Mouse (Mus musculus): ENCODE measurements around the gene Mc1r. TPM values are rescaled to one million over a fixed set of nuclear protein-coding genes. Genes with fewer than 3 reads are reported as not detected.
"Not testable (repeated sequence)": the region's sequence is repeated elsewhere in the genome, so short reads cannot be mapped to it uniquely, and the experiment has no call there.

The Mc1r gene
- polyA plus RNA-seq, 1 experiment = not detected

- 59% methylated on average over 8 of the region's 8 CpGs for WGBS
- no peaks in the 10 kb centered on the region for H3K4me1 ChIP-seq (ENCODE audit: control insufficient read depth, insufficient read depth, low read length)
- no peak overlapping the region for H3K4me3 ChIP-seq (replicated peaks; ENCODE audit: extremely low read depth, low read depth, low read length)
- no peak for DNase-seq
- TF ChIP-seq POLR2A (IDR thresholded peaks at IDR 0.05; ENCODE audit: borderline replicate concordance, extremely low read depth, low read depth, low read length) (no peak), CTCF (IDR thresholded peaks at IDR 0.05; ENCODE audit: insufficient read depth, low read length) (no peak)
These were observed 3.2 kb downstream of the Mc1r start for GRCm38 (mm10) chr8:123410049-123410587.

- no peak for DNase-seq
- 10% methylated on average over 11 of the region's 11 CpGs for WGBS
- no peak overlapping the region for H3K4me3 ChIP-seq (replicated peaks; ENCODE audit: extremely low read depth, low read depth, low read length)
- no peaks in the 10 kb centered on the region for H3K4me1 ChIP-seq (ENCODE audit: control insufficient read depth, insufficient read depth, low read length)
- TF ChIP-seq CTCF (IDR thresholded peaks at IDR 0.05; ENCODE audit: insufficient read depth, low read length) (no peak), POLR2A (IDR thresholded peaks at IDR 0.05; ENCODE audit: borderline replicate concordance, extremely low read depth, low read depth, low read length) (no peak)
These were observed 3.9 kb downstream of the Mc1r start for GRCm38 (mm10) chr8:123410788-123411187.

GRCm38 (mm10) chr8:123411246-123411645 is 4.3 kb downstream of the Mc1r start, which contains the start of gene Tubb3:
Tubb3 (plus strand) TSS chr8:123411424.
- no peak for DNase-seq
- TF ChIP-seq POLR2A (IDR thresholded peaks at IDR 0.05; ENCODE audit: borderline replicate concordance, extremely low read depth, low read depth, low read length) (no peak), CTCF (IDR thresholded peaks at IDR 0.05; ENCODE audit: insufficient read depth, low read length) (no peak)
- no peak within 1 kb of the TSS for H3K4me3 ChIP-seq (replicated peaks; ENCODE audit: extremely low read depth, low read depth, low read length)
- WGBS = under 1% methylated on average over 29 of the region's 29 CpGs
- H3K4me1 ChIP-seq (ENCODE audit: control insufficient read depth, insufficient read depth, low read length) = no peaks in the 10 kb centered on the region

- H3K4me1 ChIP-seq (ENCODE audit: control insufficient read depth, insufficient read depth, low read length) = no peaks in the 10 kb centered on the region
- 13% methylated on average over 16 of the region's 16 CpGs for WGBS
- H3K4me3 ChIP-seq (replicated peaks; ENCODE audit: extremely low read depth, low read depth, low read length) = no peak overlapping the region
- DNase-seq = no peak
- TF ChIP-seq CTCF (IDR thresholded peaks at IDR 0.05; ENCODE audit: insufficient read depth, low read length) = no peak
- no peak for TF ChIP-seq POLR2A (IDR thresholded peaks at IDR 0.05; ENCODE audit: borderline replicate concordance, extremely low read depth, low read depth, low read length)
These were observed 4.9 kb downstream of the Mc1r start for GRCm38 (mm10) chr8:123411781-123412327.

- DNase-seq = no peak
- no peak for TF ChIP-seq POLR2A (IDR thresholded peaks at IDR 0.05; ENCODE audit: borderline replicate concordance, extremely low read depth, low read depth, low read length)
- TF ChIP-seq CTCF (IDR thresholded peaks at IDR 0.05; ENCODE audit: insufficient read depth, low read length) = no peak
- H3K4me3 ChIP-seq (replicated peaks; ENCODE audit: extremely low read depth, low read depth, low read length) = no peak overlapping the region
- H3K4me1 ChIP-seq (ENCODE audit: control insufficient read depth, insufficient read depth, low read length) = no peaks in the 10 kb centered on the region
- 5% methylated on average over 12 of the region's 12 CpGs for WGBS
These were observed 5.8 kb downstream of the Mc1r start for GRCm38 (mm10) chr8:123412560-123413170.

- TF ChIP-seq POLR2A (IDR thresholded peaks at IDR 0.05; ENCODE audit: borderline replicate concordance, extremely low read depth, low read depth, low read length) = no peak
- no peak for TF ChIP-seq CTCF (IDR thresholded peaks at IDR 0.05; ENCODE audit: insufficient read depth, low read length)
- H3K4me3 ChIP-seq (replicated peaks; ENCODE audit: extremely low read depth, low read depth, low read length) = no peak overlapping the region
- 12% methylated on average over 9 of the region's 9 CpGs for WGBS
These were observed 7.3 kb downstream of the Mc1r start for GRCm38 (mm10) chr8:123414255-123414654.

GRCm38 (mm10) chr8:123414997-123415696 is 8.2 kb downstream of the Mc1r start:
- not testable (repeated sequence) for H3K4me3 ChIP-seq (replicated peaks; ENCODE audit: extremely low read depth, low read depth, low read length); H3K4me1 ChIP-seq (ENCODE audit: control insufficient read depth, insufficient read depth, low read length); DNase-seq
- 74% methylated on average over 5 of the region's 5 CpGs for WGBS

More at GRCm38 (mm10) chr8:123414255-123414654, 7.3 kb downstream of the Mc1r start:
- H3K4me1 ChIP-seq (ENCODE audit: control insufficient read depth, insufficient read depth, low read length) = no peaks in the 10 kb centered on the region
- DNase-seq = no peak

GRCm38 (mm10) chr8:123415967-123416943 is 9.3 kb downstream of the Mc1r start:
- DNase-seq = no peak
- TF ChIP-seq CTCF (IDR thresholded peaks at IDR 0.05; ENCODE audit: insufficient read depth, low read length) (no peak), POLR2A (IDR thresholded peaks at IDR 0.05; ENCODE audit: borderline replicate concordance, extremely low read depth, low read depth, low read length) (no peak)
- 73% methylated on average over 8 of the region's 8 CpGs for WGBS

More at GRCm38 (mm10) chr8:123415967-123416943, 9.3 kb downstream of the Mc1r start:
- no peaks in the 10 kb centered on the region for H3K4me1 ChIP-seq (ENCODE audit: control insufficient read depth, insufficient read depth, low read length)
- H3K4me3 ChIP-seq (replicated peaks; ENCODE audit: extremely low read depth, low read depth, low read length) = no peak overlapping the region
